Mouse (Mus musculus) kidney, embryonic 16.5 days (tissue): Measurements from ENCODE around the gene Gper1. TPM values are rescaled to one million over a fixed set of nuclear protein-coding genes. Genes with fewer than 3 reads are reported as not detected.
"Not testable (repeated sequence)": the region's sequence is repeated elsewhere in the genome, so short reads cannot be mapped to it uniquely, and the experiment has no call there.

ENCODE experiments used
- ATAC-seq: fragments of 200-750 bp; cut with Nextera tagmentation; 2 replicates; pipeline ENCODE4 v1.8.0; 2017; ENCODE audit warnings: moderate TSS enrichment; ENCODE audit not compliant: low FRiP score, low TSS enrichment
- H3K27ac ChIP-seq: fragments of 300-500 bp; sonication (generic); 2 replicates; pipeline ENCODE4 v1.5.1; 2014; ENCODE audit warnings: low read length
- H3K27me3 ChIP-seq: fragments of 300-500 bp; sonication (generic); 2 replicates; pipeline ENCODE4 v1.6.1; 2014; ENCODE audit warnings: low read length, control low read depth, mixed read lengths; ENCODE audit not compliant: insufficient read depth
- H3K36me3 ChIP-seq: fragments of 300-500 bp; sonication (generic); 2 replicates; pipeline ENCODE4 v1.6.1; 2014; ENCODE audit warnings: low read length, control low read depth, mixed read lengths; ENCODE audit not compliant: insufficient read depth
- H3K4me1 ChIP-seq: fragments of 300-500 bp; sonication (generic); 2 replicates; pipeline ENCODE4 v1.6.1; 2014; ENCODE audit warnings: low read length, control low read depth, mixed read lengths; ENCODE audit not compliant: insufficient read depth
- H3K4me2 ChIP-seq: fragments of 300-500 bp; sonication (generic); replicated peaks from 2 replicates; pipeline ENCODE4 v1.6.1; 2014; ENCODE audit warnings: low read depth, low read length
- H3K4me3 ChIP-seq: fragments of 300-500 bp; sonication (generic); 2 replicates; pipeline ENCODE4 v1.5.1; 2014; ENCODE audit warnings: mild to moderate bottlenecking, low read length
- H3K9ac ChIP-seq: fragments of 300-500 bp; sonication (generic); replicated peaks from 2 replicates; pipeline ENCODE4 v1.6.1; 2014; ENCODE audit warnings: low read length
- H3K9me3 ChIP-seq: fragments of 300-500 bp; sonication (generic); 2 replicates; pipeline ENCODE4 v1.6.1; 2016; ENCODE audit warnings: low read length, control low read depth
- WGBS: fragments of 180-500 bp; shearing (Covaris S2); extraction: QIAGEN DNeasy Blood & Tissue Kit; methylation state at CpG from one replicate; pipeline ENCODE4 v1.1.7; 2014; 5-methylcytosine and 5-hydroxymethylcytosine counted together
- polyA plus RNA-seq: library from polyadenylated mRNA; unstranded; fragments of >200 nt; fragmentation: Nextera tagmentation; extraction: Ambion mirVana; gene quantifications from 2 replicates; pipeline ENCODE4 v1.2.1, GENCODE M21; 2015

Gene Gper1
- polyA plus RNA-seq, 1 experiment from 2014 or later = 8.0 TPM

- H3K36me3 ChIP-seq, H3K9me3 ChIP-seq, H3K4me2 ChIP-seq, H3K9ac ChIP-seq, H3K27me3 ChIP-seq, H3K4me3 ChIP-seq, ATAC-seq, H3K27ac ChIP-seq: not testable (repeated sequence)
- peaks cover 45% of the 10 kb centered on the region for H3K4me1 ChIP-seq
- WGBS = 80% methylated on average over 5 of the region's 5 CpGs
Observed at GRCm38 (mm10) chr5:139390324-139391119, 32.4 kb upstream of the Gper1 start.

GRCm38 (mm10) chr5:139391309-139391990, 31.5 kb upstream of the Gper1 start:
- 62% methylated on average over 11 of the region's 11 CpGs for WGBS
- Histone ChIP-seq H3K9me3 (no peaks in the 10 kb centered on the region), H3K4me3 (no peak overlapping the region), H3K27ac (no peak overlapping the region), H3K9ac (no peak overlapping the region), H3K4me2 (no peak overlapping the region), H3K4me1 (peaks cover 45% of the 10 kb centered on the region), H3K36me3 (peaks cover 9% of the 10 kb centered on the region), H3K27me3 (no peaks in the 10 kb centered on the region)
- no peak for ATAC-seq

- ATAC-seq = no peak
- no peaks in the 10 kb centered on the region for H3K9me3 ChIP-seq
- no peak overlapping the region for H3K27ac ChIP-seq
- 91% methylated on average over 37 of the region's 37 CpGs for WGBS
- no peaks in the 10 kb centered on the region for H3K27me3 ChIP-seq
- H3K9ac ChIP-seq = no peak overlapping the region
- H3K4me3 ChIP-seq = no peak overlapping the region
- peaks cover 39% of the 10 kb centered on the region for H3K4me1 ChIP-seq
- peaks cover 9% of the 10 kb centered on the region for H3K36me3 ChIP-seq
- H3K4me2 ChIP-seq = no peak overlapping the region
Observed at GRCm38 (mm10) chr5:139392219-139393196, 30.4 kb upstream of the Gper1 start.

GRCm38 (mm10) chr5:139393197-139393588, 29.8 kb upstream of the Gper1 start:
- H3K9ac ChIP-seq = no peak overlapping the region
- no peaks in the 10 kb centered on the region for H3K9me3 ChIP-seq
- H3K36me3 ChIP-seq = peaks cover 9% of the 10 kb centered on the region
- H3K4me1 ChIP-seq = peaks cover 33% of the 10 kb centered on the region
- ATAC-seq = no peak
- H3K27ac ChIP-seq = no peak overlapping the region
- no peak overlapping the region for H3K4me2 ChIP-seq
- no peak overlapping the region for H3K4me3 ChIP-seq
- 90% methylated on average over 16 of the region's 16 CpGs for WGBS
- no peaks in the 10 kb centered on the region for H3K27me3 ChIP-seq

GRCm38 (mm10) chr5:139394399-139394798, 28.6 kb upstream of the Gper1 start:
- Histone ChIP-seq H3K36me3 (peaks cover 9% of the 10 kb centered on the region), H3K4me3 (no peak overlapping the region), H3K9ac (no peak overlapping the region), H3K4me1 (peaks cover 23% of the 10 kb centered on the region), H3K9me3 (no peaks in the 10 kb centered on the region), H3K4me2 (no peak overlapping the region), H3K27ac (no peak overlapping the region), H3K27me3 (no peaks in the 10 kb centered on the region)
- ATAC-seq = no peak
- WGBS = 67% methylated on average over 7 of the region's 7 CpGs

GRCm38 (mm10) chr5:139395528-139395927, 27.4 kb upstream of the Gper1 start:
- WGBS = 89% methylated on average over 4 of the region's 4 CpGs
- H3K27ac ChIP-seq = no peak overlapping the region
- no peak overlapping the region for H3K9ac ChIP-seq
- H3K9me3 ChIP-seq = no peaks in the 10 kb centered on the region
- peaks cover 9% of the 10 kb centered on the region for H3K36me3 ChIP-seq
- no peak overlapping the region for H3K4me2 ChIP-seq
- ATAC-seq = no peak
- peaks cover 15% of the 10 kb centered on the region for H3K4me1 ChIP-seq
- H3K27me3 ChIP-seq = no peaks in the 10 kb centered on the region
- no peak overlapping the region for H3K4me3 ChIP-seq

- 81% methylated on average over 4 of the region's 4 CpGs for WGBS
- H3K9me3 ChIP-seq = no peaks in the 10 kb centered on the region
- no peaks in the 10 kb centered on the region for H3K27me3 ChIP-seq
- no peak overlapping the region for H3K27ac ChIP-seq
- no peak overlapping the region for H3K4me2 ChIP-seq
- no peak overlapping the region for H3K9ac ChIP-seq
- H3K4me3 ChIP-seq = no peak overlapping the region
- ATAC-seq = no peak
- peaks cover 8% of the 10 kb centered on the region for H3K36me3 ChIP-seq
- H3K4me1 ChIP-seq = 0 out of 2 replicates have a peak, but pooled peaks cover 3% of the 10 kb centered on the region
Observed at GRCm38 (mm10) chr5:139397359-139397916, 25.5 kb upstream of the Gper1 start.

- 0 out of 2 replicates have a peak, but pooled peaks cover 3% of the 10 kb centered on the region for H3K4me1 ChIP-seq
- no peak overlapping the region for H3K9ac ChIP-seq
- H3K4me2 ChIP-seq = no peak overlapping the region
- no peaks in the 10 kb centered on the region for H3K9me3 ChIP-seq
- no peaks in the 10 kb centered on the region for H3K27me3 ChIP-seq
- ATAC-seq = peak; percentile 52
- peaks cover under 1% of the 10 kb centered on the region; the same call in 1 of the 2 replicates for H3K36me3 ChIP-seq
- WGBS = 37% methylated on average over 5 of the region's 5 CpGs
- H3K4me3 ChIP-seq = no peak overlapping the region
- H3K27ac ChIP-seq = no peak overlapping the region
Observed at GRCm38 (mm10) chr5:139397959-139398753, 24.8 kb upstream of the Gper1 start.

- Histone ChIP-seq H3K9ac (no peak overlapping the region), H3K4me3 (no peak overlapping the region), H3K9me3 (no peaks in the 10 kb centered on the region), H3K27ac (no peak overlapping the region), H3K4me2 (no peak overlapping the region), H3K36me3 (no peaks in the 10 kb centered on the region), H3K4me1 (0 out of 2 replicates have a peak, but pooled peaks cover 3% of the 10 kb centered on the region), H3K27me3 (no peaks in the 10 kb centered on the region)
- no peak for ATAC-seq
- WGBS = 74% methylated on average over 5 of the region's 5 CpGs
Observed at GRCm38 (mm10) chr5:139398786-139399185, 24.2 kb upstream of the Gper1 start.
